Comparison of ENCODE assay signal across 10 mouse cellular contexts in the genomic region with DNA sequence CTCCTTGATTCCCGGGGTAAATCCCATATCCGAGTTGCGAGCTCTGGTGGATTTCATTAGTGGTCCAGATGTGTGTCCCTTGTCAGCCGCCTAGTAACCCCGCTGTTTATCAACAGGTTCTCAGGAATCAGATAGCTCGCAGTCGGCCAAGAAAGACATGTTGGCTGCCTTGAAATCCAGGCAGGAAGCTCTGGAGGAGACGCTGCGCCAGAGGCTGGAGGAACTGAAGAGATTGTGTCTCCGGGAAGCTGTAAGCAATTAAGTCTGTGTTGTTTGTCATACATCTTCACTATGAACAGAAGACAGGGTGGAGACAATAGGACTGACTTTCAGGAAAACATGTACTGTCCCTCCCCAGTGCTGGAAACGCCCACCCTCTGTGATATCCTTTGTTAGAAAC.
DNase-seq lines count a peak whose midpoint lies in the region; ATAC-seq lines count a peak whose summit lies in the region.
"Had no signal": no experiment of that assay in that cellular context is flagged by ENCODE, and none has a peak within 500 bp of the region (broad histone marks: within the 10 kb centered on the region; RNA-seq: fewer than 3 reads in every experiment).

No protein-coding gene starts in this region.

- H3K27me3 ChIP-seq in kidney, embryonic 15.5 days, result no peaks in the 10 kb centered on the region
- H3K27me3 ChIP-seq: midbrain, embryonic 12.5 days had no signal

- no peak overlapping the region for H3K9ac ChIP-seq in kidney, embryonic 15.5 days
- H3K9ac ChIP-seq: midbrain, embryonic 12.5 days had no signal

- H3K27ac ChIP-seq in kidney, embryonic 15.5 days, result peak overlapping the region; percentile 91
- H3K27ac ChIP-seq: midbrain, embryonic 12.5 days had no signal

- H3K36me3 ChIP-seq in kidney, embryonic 15.5 days, result peaks cover 51% of the 10 kb centered on the region

- H3K9me3 ChIP-seq in kidney, embryonic 15.5 days (replicated peaks), result no peaks in the 10 kb centered on the region
- H3K9me3 ChIP-seq: midbrain, embryonic 12.5 days had no signal

- DNase-seq in heart, adult 11 months, result peak; percentile 97
- DNase-seq in heart, postnatal 25 days (ENCODE audit: low spot score), result no peak
- DNase-seq in heart, adult 8-10 months (ENCODE audit: low spot score), result peak; percentile 63
- peak; percentile 75 for DNase-seq in lung, postnatal 25 days (ENCODE audit: low spot score)
- DNase-seq in left cerebral cortex, adult 8-10 months (ENCODE audit: low spot score in 2 of 2), result no peak
- DNase-seq in adrenal gland, postnatal 36 days, result no peak
- DNase-seq in ovary, postnatal 36 days (ENCODE audit: low spot score), result no peak
- DNase-seq: right cerebral cortex, adult 18-20 months had no signal

- peaks cover 73% of the 10 kb centered on the region for H3K4me1 ChIP-seq in kidney, embryonic 15.5 days

- ATAC-seq in kidney, embryonic 15.5 days (replicated peaks; ENCODE audit: low FRiP score), result no peak

- 21% methylated on average over 11 of the region's 11 CpGs for WGBS in kidney, embryonic 15.5 days

- peak overlapping the region; percentile 28 for H3K4me2 ChIP-seq in kidney, embryonic 15.5 days
- H3K4me2 ChIP-seq: midbrain, embryonic 12.5 days had no signal

- intact Hi-C loops in heart, postnatal 25 days (cut with DNase I), result loop anchor here (2.0 kb wide), 1 partner anchor 25 kb away; no protein-coding TSS in a partner anchor

- no peak overlapping the region for H3K4me3 ChIP-seq in kidney, embryonic 15.5 days (replicated peaks)
- H3K4me3 ChIP-seq: midbrain, embryonic 12.5 days had no signal

Comparison
In these comparisons a context has a peak if more than half of its experiments do, and no peak if none do; other contexts are left out.
1. DNase-seq: peak in heart, adult 11 months (single experiment), heart, adult 8-10 months (single experiment) and lung, postnatal 25 days (single experiment); none in heart, postnatal 25 days (single experiment), left cerebral cortex, adult 8-10 months (0 of 2), adrenal gland, postnatal 36 days (0 of 2) and ovary, postnatal 36 days (single experiment).